Mouse (Mus musculus): ENCODE results near the gene Eno1.
A peak's percentile ranks its signal among the peaks of the same experiment; 100 is the strongest.
"Not testable (repeated sequence)": the region's sequence is repeated elsewhere in the genome, so short reads cannot be mapped to it uniquely, and the experiment has no call there.

Gene Eno1

GRCm38 (mm10) chr4:150249731-150250270 lies 13.3 kb downstream of the Eno1 start:
- no peak for DNase-seq (ENCODE audit: low spot score)

- no peak for DNase-seq (ENCODE audit: low spot score)
Observed at GRCm38 (mm10) chr4:150250549-150251422, 14.3 kb downstream of the Eno1 start.

GRCm38 (mm10) chr4:150254416-150254815 lies 17.9 kb downstream of the Eno1 start:
- DNase-seq (ENCODE audit: low spot score): no peak

- DNase-seq (ENCODE audit: low spot score): no peak
Observed at GRCm38 (mm10) chr4:150255181-150255580, 18.7 kb downstream of the Eno1 start.

- peak; percentile 81 for DNase-seq (ENCODE audit: low spot score)
Observed at GRCm38 (mm10) chr4:150257252-150258204, 21.0 kb downstream of the Eno1 start.

- no peak for DNase-seq (ENCODE audit: low spot score)
Observed at GRCm38 (mm10) chr4:150258388-150258787, 21.9 kb downstream of the Eno1 start.

- DNase-seq (ENCODE audit: low spot score): no peak
Observed at GRCm38 (mm10) chr4:150259577-150259976, 23.1 kb downstream of the Eno1 start.

- no peak for DNase-seq (ENCODE audit: low spot score)
Observed at GRCm38 (mm10) chr4:150260111-150260510, 23.6 kb downstream of the Eno1 start.

GRCm38 (mm10) chr4:150260745-150261144 lies 24.2 kb downstream of the Eno1 start:
- no peak for DNase-seq (ENCODE audit: low spot score)

GRCm38 (mm10) chr4:150262301-150262700 lies 25.8 kb downstream of the Eno1 start:
- no peak for DNase-seq (ENCODE audit: low spot score)

GRCm38 (mm10) chr4:150264903-150265302 lies 28.4 kb downstream of the Eno1 start:
- DNase-seq (ENCODE audit: low spot score): no peak

GRCm38 (mm10) chr4:150265471-150265870 lies 28.9 kb downstream of the Eno1 start:
- DNase-seq (ENCODE audit: low spot score): no peak

- DNase-seq (ENCODE audit: low spot score): no peak
Observed at GRCm38 (mm10) chr4:150266655-150267223, 30.2 kb downstream of the Eno1 start.

- DNase-seq (ENCODE audit: low spot score): no peak
Observed at GRCm38 (mm10) chr4:150268674-150269653, 32.4 kb downstream of the Eno1 start.

GRCm38 (mm10) chr4:150269679-150270078 lies 33.2 kb downstream of the Eno1 start:
- DNase-seq (ENCODE audit: low spot score): no peak

- not testable (repeated sequence) for DNase-seq (ENCODE audit: low spot score)
Observed at GRCm38 (mm10) chr4:150270718-150271117, 34.2 kb downstream of the Eno1 start.

GRCm38 (mm10) chr4:150272725-150273124 lies 36.2 kb downstream of the Eno1 start:
- peak; percentile 33 for DNase-seq (ENCODE audit: low spot score)

- no peak for DNase-seq (ENCODE audit: low spot score)
Observed at GRCm38 (mm10) chr4:150275531-150275930, 39.0 kb downstream of the Eno1 start.

GRCm38 (mm10) chr4:150279336-150279735 lies 42.8 kb downstream of the Eno1 start:
- DNase-seq (ENCODE audit: low spot score): not testable (repeated sequence)

- no peak for DNase-seq (ENCODE audit: low spot score)
Observed at GRCm38 (mm10) chr4:150280002-150280401, 43.5 kb downstream of the Eno1 start.

GRCm38 (mm10) chr4:150280459-150280858 lies 43.9 kb downstream of the Eno1 start:
- DNase-seq (ENCODE audit: low spot score): no peak

Measured in layer of hippocampus, adult 11-12 months (tissue).